Mouse (Mus musculus): Measurements from ENCODE around the gene Myl7.
A peak's percentile ranks its signal among the peaks of the same experiment; 100 is the strongest.
"Not testable (repeated sequence)": the region's sequence is repeated elsewhere in the genome, so short reads cannot be mapped to it uniquely, and the experiment has no call there.

Gene Myl7

DNA sequence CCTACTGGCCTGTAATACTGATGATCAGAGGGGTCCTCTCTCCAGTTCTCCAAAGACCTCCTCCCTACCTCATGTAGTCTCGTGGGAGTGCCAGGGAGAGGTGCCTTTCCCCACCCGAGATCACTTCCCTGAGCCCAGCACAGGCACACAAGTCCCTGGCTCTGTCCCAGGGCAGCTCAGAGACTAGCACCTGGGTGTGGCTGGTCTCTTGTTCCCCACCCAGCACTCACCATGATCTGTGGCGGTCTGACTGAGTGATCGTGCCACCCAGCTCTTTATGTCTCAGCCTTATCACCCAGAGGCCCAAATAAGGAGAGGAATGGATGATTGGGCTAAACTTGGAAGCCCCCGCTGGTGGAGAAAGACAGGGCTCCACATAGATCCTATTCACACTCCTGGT is at the start of gene Myl7:
Myl7 (minus strand) TSS at position 252 of the 400 bp plus-strand sequence.
- no peak for DNase-seq (ENCODE audit: low spot score)

DNA sequence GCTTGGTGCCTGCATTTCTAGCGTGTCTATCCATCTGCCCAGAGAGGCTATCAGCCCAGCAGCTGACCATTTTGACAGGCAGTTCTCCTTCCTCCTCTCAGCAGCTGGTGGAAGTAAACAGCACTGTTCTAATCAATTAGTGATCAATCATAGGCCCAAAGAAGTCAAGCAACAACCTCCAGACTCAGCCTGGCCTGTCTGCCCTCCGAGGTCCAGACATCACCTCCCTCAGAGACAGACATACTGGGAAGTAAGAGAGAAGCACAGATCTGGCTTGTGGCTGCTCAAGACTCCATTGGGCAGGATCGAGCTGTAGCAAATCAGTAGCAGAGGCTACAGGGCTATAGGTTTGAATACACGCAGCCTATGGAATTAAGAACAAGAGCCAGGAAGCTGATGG is 49.2 kb upstream of the Myl7 start:
- no peak for DNase-seq (ENCODE audit: low spot score)

DNA sequence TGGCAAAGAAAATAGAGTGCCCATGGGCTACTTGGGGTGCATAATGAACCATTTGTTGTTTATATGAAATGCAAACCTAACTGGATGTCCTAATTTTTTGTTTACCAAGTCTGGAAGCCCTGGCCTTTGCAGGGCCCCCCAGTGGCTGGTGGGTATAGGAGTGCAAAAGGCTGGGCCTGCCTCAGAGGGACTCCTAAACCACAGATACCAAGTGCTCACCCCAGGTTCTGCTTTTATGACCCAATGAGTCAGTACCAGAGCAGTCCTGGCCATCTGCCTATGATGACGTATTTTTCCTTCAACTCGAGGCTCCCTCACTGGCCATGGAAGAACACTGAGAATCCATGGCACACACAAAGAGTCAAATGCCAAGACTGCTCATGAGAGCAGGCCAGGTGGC is 46.5 kb upstream of the Myl7 start:
- no peak for DNase-seq (ENCODE audit: low spot score)

DNA sequence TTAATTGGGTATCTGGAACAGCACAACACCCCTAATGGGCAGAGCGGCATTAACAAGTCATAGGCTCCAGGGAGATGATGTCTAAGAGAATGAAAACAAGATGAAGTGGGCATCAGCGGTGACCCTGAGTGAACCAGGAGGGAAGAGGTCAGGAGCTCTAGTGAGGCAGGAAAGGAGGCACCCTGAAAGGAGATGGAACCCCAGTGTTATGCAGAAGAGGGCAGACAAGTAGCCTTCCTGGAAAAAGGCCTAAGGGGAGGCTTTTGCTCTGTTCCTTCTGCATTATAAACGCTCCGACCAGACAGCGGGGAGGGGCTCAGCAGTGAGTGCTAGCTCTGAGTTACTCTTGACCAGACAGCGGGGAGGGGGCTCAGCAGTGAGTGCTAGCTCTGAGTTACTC is 44.4 kb upstream of the Myl7 start:
- no peak for DNase-seq (ENCODE audit: low spot score)

DNA sequence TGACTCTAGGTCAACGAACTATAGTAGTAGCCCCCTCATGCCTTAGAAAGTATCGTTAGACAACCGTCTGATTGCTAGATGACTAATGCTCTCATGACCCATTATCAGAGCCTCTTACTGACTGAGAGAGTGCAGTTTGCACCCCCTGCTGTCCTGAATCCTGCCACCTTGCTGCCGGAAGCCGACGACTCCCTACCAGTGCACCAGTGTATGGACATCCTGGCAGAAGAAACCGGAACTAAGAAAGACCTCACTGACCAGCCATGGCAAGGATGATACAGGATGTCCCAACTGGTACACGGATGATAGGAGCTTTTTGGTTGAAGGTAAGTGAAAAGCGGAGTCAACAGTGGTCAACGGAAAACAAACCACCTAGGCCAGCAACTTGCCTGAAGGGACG is 35.9 kb upstream of the Myl7 start:
- DNase-seq (ENCODE audit: low spot score) = not testable (repeated sequence)

DNA sequence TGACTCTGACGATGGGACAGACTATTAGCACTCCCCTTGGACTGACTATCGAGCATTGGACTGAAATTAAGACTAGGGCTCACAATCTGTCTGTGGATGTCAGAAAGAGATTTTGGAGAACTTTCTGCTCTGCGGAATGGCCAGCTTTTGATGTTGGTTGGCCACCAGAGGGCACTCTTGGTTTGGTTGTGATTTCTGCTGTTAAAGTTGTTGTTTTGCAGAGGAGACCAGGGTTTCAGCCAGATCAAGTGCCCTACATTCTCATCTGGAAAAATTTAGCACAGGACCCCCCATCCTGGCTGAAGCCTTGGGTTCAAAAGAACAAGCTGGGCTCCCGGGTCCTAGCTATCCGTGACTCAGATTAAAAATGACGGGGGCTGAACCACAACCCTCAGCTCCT is 33.4 kb upstream of the Myl7 start:
- not testable (repeated sequence) for DNase-seq (ENCODE audit: low spot score)

DNA sequence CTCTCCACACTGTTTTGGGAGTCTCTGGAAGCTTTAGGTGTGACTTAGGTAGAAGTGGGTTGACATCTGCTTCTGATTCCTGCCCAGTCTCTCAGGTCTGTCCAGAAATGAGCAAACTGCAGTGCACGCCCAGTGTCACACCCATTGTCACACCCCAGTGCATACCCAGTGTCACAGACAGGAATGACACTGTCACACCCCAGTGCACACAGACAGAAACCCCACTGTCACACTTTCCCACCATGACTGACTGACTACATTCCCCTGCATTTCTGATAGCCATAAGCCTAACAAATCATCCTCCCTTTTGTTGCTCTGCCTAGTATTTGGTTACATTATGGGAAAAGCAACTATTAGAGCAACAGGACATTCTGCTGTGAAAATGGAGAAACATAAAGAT is 32.0 kb upstream of the Myl7 start:
- no peak for DNase-seq (ENCODE audit: low spot score)

DNA sequence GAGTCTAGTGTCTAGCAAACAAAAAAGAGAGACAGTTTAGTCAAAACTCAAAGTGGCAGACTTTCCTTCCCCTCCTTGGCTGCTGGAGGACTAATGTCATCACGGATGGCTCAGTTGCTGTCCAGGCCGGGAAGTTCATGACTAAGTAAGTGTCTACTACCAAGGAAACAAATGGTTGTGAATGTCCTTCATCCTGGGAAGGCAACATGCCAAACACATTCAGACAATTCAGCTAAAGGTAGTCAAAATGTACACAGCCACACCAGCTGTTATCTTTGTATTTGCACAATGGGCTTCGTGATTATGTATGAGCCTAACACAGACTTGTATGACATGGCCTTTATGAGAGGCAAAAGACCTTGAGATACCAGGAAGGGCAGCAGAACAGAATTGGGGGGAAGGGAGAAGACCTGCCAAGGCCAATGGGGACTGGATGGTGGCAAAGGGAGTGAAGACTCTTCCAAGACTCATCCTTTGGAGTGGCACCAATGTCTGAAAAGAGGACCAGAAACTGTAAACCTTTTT is 28.2 kb upstream of the Myl7 start:
- DNase-seq (ENCODE audit: low spot score) = no peak

DNA sequence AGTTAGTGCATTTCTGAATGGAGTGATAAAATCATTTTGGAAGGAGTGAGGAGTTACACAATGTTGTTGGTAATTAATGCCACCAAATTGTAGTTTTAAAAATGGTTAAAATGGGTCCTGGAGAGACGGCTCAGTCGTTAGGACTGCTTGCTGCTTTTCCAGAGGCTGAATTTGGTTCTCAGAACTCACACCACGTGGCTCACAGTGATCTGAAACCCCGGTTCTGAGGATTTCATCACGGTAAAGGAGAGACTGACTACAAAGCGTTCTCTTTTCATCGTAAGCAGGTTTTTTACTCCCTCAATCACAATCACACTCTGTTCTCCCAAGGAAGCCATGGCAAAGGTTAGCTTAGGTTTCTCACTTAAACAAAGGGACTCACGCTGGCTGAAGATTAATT is 26.1 kb upstream of the Myl7 start:
- DNase-seq (ENCODE audit: low spot score) = no peak

DNA sequence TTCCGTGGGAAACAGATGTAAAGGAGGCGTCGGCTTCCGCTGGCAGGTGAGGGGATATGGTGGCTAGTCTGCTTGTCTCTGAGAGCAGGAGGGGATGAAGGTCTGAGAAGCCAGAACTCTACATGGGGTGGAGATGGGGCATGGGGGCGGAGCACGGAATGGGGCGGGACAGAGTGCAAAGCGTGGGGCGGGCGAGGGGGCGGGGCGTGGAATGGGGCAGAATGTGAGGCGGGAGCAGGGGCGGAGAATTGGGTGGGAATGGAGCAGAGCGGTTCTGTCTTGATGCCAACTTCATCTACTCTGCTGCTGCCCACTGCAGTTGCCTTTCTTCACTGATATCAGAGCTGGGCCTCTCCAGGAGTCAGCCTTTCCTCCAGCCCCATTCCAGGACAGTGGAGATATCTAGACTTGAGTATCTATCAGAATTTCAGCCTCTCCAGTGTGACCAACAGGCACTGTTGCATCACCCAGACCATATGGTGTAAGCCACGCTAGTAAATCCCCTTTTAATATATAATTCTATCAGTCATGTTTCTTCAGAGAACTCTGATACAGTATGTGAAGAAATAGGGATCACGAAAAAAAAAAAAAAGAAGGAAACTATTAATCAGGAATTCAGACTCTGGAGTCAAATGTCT is 21.9 kb upstream of the Myl7 start:
- no peak for DNase-seq (ENCODE audit: low spot score)

DNA sequence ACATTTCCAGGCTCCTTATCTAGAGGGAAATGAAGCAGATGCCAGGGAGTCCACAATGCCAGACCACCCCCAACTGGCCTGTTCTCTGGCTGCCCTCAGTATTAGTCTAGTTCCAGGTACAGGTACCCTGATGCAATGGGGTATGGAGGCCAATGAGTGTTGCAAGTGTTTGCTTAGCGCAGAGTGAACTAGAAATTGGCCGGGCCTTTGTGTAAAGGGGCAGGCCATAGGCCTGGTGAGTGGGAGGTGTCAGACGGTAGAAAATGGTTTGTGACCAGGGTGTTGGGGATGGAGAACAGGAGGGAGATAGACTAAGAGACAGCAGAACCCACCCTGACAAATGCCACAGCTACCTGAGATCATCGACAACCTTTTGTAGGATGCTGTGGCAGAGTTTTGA is 21.0 kb upstream of the Myl7 start:
- no peak for DNase-seq (ENCODE audit: low spot score)

DNA sequence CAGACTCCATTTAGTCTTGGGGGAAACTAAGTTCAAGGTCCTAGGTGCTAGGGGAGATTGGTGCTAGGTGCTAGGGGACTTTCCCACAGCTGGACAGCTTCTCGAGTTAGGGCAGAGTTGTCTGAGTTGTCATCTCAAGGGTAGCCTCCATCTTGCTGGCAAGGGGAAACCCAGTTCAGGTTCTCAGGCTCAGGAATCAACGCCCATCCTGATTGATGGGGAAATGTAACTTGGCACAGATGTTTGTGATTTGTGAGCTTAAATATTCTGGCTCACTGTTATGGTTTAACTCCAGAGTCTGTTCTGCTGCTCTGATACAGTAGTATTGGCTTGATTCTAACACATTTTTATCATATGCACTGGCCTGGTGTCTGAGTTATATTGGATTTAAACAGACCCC is 19.5 kb upstream of the Myl7 start:
- no peak for DNase-seq (ENCODE audit: low spot score)

DNA sequence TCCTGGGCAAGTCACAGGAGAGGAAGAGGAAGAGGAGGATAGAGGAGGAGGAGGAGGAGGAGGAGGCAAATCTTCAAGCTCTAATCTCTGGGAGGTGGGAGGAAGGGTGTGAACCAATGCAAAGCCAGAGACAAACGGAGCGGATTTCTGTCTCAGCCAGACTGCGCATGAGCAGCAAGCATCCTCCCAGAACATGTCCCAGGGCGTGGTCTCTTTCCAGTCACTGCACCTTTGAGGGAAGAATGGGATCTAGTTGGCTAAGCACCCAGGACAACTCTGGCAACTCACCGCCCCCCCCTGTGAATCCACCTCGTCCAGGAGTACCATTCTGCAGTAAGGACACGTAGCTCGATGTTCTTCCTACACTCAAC is 17.6 kb upstream of the Myl7 start:
- no peak for DNase-seq (ENCODE audit: low spot score)

DNA sequence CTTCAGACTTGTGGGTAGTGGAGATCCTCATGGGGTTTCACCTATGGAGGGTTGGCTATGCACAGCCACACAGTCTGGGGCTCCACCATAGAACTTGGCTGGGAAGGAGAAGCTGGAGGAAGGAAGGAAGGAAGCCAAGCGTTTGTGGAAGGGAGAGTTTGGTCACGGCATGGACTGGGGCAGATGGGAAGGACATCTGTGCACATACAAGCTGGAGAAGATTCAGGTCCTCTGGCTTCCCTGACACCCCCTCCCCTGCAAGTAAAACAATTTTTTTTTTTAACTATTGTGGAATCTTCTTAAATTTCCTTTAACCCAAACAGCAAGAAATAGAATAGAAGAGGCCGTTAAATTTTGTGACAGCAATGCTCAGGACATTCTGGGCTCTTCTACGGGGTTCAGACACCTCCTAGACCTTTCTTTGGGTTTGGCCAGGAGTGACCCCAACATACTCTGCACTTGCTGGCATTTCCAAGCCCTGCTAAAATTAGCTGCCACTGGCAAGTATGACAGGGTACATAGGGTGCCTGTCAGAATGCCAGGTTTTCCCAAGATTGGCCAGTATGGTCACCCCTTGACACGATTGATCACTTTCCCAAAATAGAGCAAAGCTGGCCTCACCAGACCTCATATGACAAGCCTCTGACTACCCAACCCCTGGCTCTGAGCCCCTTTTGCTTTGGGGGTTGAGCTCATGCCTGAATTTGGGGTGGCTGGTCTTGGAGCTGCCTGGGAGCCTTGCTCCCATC is 17.0 kb upstream of the Myl7 start:
- no peak for DNase-seq (ENCODE audit: low spot score)

DNA sequence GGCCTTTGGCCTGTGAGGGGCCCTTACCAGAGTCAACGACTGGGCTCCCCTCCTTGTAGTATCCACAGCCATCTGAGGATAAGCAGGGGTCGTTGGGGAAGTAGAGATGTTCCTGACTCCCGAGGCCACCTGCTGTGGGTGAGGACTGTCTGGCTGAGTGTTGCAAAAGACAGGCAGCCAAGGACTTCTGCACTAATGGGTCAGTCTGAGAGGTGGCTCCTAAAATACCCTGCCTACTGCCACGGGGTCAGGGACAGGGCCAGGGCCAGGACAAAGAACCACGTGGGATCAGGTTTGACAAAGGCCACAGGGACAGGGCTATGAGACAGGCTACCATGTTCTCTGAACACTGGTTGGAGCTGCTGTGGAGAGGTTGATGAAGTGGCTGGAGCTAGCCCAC is 16.4 kb upstream of the Myl7 start:
- no peak for DNase-seq (ENCODE audit: low spot score)

DNA sequence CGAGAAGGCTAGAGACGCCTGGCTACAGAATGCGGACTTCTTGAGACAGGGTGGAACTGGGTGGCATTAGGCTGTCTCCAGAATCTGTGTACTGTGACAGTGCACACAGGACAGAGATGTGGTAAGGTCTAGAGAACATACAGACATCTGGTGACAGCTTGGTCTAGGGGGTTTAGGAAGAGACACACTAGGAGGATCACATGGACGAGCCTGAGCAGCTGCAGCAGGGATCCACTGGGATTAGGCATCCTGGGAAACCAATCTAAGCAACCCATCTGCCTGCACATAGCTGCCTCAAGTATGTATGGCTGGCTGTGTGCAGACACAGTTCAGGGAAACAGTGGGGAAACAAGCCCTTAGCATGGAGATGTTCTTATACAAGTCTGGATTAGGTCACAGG is 15.4 kb upstream of the Myl7 start:
- DNase-seq (ENCODE audit: low spot score) = no peak

DNA sequence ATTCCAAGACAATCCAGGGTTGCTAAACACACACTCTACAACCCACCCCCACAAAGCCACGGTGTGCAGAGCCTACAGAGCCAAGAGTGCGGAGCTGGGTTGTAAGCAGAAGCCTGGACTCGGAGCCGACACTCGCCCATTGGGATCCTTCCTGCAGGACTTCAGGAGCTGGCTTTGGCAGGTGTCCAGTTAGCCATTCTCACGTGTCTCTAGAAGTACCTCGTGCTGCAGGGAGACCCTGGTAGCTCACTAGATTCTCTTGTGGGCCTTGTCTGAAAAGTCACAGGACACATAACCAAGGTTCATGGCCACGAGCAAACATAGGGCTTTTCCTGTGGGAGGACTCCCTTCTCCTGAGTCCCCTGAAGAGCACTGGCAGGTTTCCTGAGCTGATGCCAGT is 14.7 kb upstream of the Myl7 start:
- DNase-seq (ENCODE audit: low spot score) = no peak

DNA sequence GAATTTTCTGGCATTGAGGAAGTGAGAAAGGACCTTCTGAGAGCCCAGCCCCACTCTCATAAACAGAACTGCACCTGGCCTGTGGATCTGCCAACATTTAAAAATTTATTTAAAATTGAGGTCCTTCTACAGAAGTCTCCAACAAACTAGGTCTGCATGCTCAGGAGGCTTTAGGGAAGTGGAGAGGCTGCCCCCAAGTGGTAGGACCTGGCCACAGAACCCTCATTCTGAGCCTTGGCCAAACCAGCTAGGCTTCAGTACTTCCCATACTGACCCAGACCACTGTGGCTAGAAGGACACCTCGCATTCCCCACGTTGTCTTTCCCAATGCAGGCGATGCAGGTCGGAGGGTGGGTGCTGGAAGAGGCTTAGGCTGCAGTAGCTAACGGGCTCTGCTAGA is 14.1 kb upstream of the Myl7 start:
- peak; percentile 51 for DNase-seq (ENCODE audit: low spot score)

DNA sequence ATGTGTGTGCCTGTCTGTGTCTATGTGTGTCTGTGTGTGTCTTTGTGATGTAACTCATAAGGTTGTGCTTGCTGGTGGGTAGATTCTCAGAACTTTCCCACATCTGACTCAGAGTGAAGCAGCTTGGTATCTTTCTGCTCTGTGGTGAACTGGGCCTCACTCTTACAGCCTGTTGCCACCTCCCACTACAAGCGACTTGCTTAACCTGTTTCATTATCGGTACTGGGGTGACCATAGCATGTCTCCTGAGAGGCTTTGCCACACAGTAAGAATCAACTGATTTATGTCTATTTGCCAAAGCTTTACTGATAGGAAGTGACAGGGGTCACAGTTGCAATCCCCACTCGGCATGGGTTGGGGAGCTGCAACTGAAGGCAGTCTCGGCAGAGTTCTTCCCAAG is 10.1 kb upstream of the Myl7 start:
- no peak for DNase-seq (ENCODE audit: low spot score)

DNA sequence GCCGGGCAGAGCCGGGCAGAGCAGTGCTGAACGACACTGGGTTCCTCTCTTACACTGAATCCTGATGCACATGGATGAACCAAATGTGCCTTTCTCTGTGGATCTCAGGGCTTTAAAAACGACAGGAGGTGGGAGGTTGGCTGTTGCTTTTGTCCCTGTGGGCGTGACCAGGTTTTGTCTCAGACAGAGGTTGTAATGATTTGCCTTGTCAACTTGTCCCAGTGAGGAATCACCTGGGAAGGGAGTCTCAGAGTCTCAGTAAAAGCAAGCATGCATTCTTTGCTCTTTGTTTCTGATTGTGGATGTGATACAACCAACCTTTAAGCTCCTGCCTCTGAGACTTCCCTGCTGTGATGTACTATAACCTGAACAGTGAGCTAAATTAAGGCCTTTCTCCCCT is 8.5 kb upstream of the Myl7 start:
- no peak for DNase-seq (ENCODE audit: low spot score)

DNA sequence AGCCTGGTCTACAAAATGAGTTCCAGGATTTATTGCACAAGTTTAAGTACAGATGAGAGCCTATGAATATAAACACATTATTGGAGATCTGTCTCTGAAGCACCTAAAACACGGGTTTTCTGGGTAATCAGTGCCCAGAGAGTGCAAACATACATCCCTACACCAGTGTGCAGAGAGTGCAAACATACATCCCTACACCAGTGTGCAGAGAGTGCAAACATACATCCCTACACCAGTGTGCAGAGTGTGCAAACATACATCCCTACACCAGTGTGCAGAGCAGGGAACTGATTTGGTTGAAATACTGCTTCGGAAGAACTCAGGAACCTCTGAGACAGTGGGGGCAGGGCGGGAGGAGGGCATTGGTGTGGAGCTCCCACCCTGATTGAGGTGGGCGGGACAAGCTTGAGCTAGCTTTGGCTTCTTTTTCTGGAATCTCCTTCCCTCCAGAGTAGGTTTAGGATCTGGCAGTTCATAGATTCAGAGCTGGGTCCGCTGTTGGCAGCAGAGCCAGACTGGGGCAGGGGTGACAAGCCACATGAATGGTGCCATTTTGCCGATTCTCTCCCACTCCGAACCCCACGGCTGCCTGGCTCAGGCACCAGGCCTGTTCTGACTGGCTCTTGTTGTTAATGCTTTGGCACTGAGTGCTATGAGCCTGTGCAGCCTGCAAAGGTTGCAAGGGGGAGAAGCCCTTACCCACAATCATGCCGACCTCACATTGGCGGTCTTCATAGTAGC is 7.4 kb upstream of the Myl7 start:
- no peak for DNase-seq (ENCODE audit: low spot score)

DNA sequence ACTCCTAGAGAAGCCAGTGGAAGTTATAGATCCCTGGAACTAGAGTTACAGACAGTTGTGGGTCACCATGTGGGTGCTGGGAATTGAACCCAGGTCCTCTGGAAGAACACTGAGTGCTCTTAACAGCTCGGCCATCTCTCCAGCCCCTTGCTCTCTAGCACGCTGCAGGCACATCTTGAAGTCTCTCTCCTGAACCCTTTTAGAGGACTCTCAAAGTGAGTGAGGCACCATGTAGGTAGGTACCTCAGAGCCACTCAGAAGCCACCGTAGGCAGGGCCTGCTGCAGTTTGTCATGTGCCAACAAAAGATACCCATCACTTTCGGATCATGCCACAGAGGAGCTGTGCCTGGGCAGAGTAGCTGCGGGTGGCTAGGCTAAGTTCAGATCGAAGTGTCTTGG is 6.3 kb upstream of the Myl7 start:
- no peak for DNase-seq (ENCODE audit: low spot score)

DNA sequence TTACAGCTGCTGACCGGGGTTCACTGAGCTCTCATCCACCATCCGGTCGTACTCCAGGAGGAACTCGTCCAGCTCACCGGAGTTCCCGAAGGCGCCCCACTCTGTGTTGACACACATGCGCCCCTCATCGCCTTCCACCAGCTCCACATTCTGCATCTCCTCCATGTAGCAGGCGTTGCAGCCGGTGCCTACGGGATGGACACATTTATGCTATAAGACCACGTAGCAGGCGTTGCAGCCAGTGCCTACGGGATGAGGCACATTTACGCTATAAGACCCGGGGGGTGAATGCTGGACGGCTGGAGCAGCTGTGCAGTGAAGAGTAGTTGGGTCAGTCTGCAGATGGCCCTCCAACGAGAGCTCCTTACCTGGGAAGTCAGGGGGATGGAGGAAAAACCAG is 5.8 kb upstream of the Myl7 start:
- no peak for DNase-seq (ENCODE audit: low spot score)
